Mouse (Mus musculus) heart, adult 8-10 months (tissue): Measurements from ENCODE around the gene Tubgcp5. TPM values are rescaled to one million over a fixed set of nuclear protein-coding genes. Genes with fewer than 3 reads are reported as not detected.

ENCODE experiments used
- DNase-seq: peaks from one replicate; pipeline ENCODE4 v3.0.0; 2022; ENCODE audit warnings: low spot score
- total RNA-seq, 4 experiments: library from RNA; stranded (reverse); gene quantifications; 2 replicates each; pipeline ENCODE4 v1.2.4; 2022

The Tubgcp5 gene
- total RNA-seq, 4 experiments from 2014 or later: 8.5 to 12.8 (median 10.5) TPM

DNA sequence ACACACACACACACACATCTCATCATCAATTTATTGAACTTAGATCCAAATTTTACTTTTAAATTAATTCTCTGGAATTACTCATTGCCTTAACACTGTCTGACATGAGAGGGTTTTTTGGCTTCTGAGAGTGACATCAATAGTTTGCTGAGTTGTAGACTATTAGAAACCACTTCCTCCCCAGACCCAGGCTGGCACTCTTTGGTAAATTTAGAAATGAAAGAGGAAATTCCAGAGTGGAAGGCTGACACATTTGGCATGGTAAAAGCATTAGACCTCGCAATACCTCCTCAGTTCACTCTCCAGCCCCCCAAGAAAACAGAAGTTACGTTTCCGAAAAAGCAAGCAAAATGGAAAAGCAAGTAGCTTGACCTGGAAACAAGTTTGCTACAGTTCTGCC, 58.8 kb downstream of the Tubgcp5 start:
- DNase-seq: peak; percentile 48

GRCm38 (mm10) chr7:55855597-55855996, 61.6 kb downstream of the Tubgcp5 start:
- DNase-seq: no peak

DNA sequence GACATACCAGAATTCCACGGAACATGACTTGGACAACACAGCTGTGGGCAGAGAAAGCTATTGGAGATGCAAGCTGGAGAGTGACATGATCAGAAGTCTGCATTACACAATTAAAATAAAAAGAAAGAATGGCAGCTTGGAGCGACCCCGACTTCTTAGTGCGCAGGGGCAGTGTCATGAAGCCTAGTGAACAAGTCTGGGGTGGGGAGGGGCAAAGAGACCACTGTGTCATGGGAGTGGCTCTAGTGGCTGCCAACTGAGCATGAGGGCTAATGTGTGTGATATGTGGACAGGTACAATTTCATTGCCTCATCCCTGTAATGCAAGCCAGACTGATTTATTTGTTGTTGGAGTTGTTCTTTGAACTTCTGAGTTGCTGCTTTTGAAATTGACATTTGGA, 62.8 kb downstream of the Tubgcp5 start:
- no peak for DNase-seq

GRCm38 (mm10) chr7:55857729-55858128, 63.8 kb downstream of the Tubgcp5 start:
- no peak for DNase-seq

- DNase-seq: no peak
These were observed 65.0 kb downstream of the Tubgcp5 start for GRCm38 (mm10) chr7:55858836-55859517.

- DNase-seq: no peak
These were observed 65.5 kb downstream of the Tubgcp5 start for GRCm38 (mm10) chr7:55859518-55859872.

- no peak for DNase-seq
These were observed 66.0 kb downstream of the Tubgcp5 start for GRCm38 (mm10) chr7:55859956-55860355.

DNA sequence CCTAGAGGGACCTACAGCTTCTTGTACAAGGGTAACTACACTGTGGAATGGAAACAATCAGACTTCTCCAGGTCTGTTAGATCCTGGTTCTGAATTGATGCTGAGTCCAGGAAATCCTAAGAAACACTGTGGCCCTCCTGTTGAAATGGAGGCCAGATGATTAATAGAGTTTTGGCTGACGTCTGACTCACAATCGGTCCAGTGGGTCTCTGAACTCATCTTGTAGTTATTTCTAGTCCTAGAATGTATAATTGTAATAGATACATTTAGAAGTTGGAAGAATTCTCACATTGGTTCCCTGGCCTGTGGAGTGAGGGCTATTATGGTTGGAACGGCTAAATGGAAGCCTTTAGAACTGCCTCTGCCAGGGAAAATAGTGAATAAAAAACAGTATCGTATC, 67.2 kb downstream of the Tubgcp5 start:
- no peak for DNase-seq

GRCm38 (mm10) chr7:55865044-55865443, 71.1 kb downstream of the Tubgcp5 start:
- no peak for DNase-seq

DNA sequence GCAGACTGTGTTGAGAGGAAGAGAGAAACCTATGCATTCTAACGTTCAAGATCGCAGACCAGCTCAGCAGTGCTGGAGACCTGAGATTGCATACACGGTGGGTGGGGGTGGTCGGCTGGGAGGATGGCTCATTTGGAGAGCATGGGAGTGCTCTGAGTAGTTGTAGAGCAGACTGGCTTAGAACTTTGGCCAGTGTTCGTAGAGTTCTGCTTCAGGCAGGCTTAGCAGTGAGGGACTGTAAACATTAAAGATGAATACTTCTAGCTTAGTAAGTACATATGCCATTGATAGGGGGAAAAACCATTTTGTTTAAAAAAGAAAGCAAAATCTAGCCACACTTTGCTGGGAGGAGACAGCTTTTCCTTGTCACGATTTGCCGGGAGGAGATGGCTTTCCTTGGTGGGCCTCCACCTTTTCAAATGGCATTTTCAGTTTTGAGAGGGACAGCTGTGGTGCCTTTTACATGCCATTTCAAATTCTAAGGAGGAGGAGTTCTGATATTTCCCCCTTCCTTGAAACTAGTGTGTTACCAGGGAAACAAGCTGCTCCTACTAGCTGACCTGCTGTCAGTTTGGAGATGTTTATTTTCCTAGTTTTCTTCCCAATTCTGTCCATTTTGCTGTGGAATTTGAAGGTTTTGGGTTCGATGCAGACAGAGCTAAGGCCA, 71.9 kb downstream of the Tubgcp5 start:
- DNase-seq: no peak

- no peak for DNase-seq
These were observed 74.3 kb downstream of the Tubgcp5 start for GRCm38 (mm10) chr7:55868247-55868646.

GRCm38 (mm10) chr7:55869220-55869619, 75.3 kb downstream of the Tubgcp5 start:
- no peak for DNase-seq

- no peak for DNase-seq
These were observed 76.5 kb downstream of the Tubgcp5 start for GRCm38 (mm10) chr7:55870340-55871020.

DNA sequence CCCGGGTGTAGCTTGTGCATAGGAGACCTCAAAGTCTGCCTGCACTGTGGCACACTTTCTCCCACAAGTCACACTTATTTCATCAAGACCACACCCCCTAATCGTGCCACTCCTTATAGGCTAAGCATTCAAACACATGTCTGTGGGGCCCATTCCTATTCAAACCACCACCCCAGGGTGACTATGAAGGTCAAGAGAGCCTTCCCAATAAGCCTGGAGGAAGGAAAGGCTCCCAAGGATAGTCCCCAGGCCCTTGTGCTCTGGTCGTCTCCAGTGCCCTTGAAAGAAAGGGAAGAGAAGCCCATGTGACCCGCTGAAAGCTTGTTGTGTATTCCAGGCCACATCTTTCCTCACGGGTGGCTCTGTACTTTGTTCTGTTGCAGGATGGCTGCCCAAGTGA, 77.5 kb downstream of the Tubgcp5 start:
- DNase-seq: no peak

- DNase-seq: no peak
These were observed 80.7 kb downstream of the Tubgcp5 start for GRCm38 (mm10) chr7:55874703-55875102.

- DNase-seq: peak; percentile 84
These were observed 83.8 kb downstream of the Tubgcp5 start for GRCm38 (mm10) chr7:55877721-55878120.

DNA sequence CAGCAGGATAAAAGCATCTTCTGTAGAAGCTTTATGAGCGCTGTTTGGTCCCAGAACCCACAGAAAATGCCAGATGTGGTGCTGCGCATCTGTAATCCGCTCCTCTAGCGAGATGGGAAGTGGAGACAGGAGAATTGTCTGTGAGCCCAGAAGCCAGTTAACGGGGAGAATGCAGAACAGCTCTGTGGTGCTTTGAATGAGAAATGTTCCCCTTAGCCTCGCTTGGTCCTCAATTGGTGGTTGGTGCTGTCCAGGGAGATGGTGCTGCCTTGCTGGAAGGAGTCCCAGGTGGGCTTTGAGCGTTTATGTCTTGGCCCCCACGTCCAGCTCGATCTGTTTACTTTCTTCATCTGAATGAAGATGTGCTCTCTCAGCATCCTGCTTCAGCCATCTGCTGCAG, 86.9 kb downstream of the Tubgcp5 start:
- DNase-seq: no peak

Other genes starting within 250 kb of the Tubgcp5 start
- gene Siglech, start 26.0 kb upstream of the Tubgcp5 start, total RNA-seq: under 1 TPM in 3 of 4 experiments, not detected in 1; 0.29 to 0.63 (median 0.46) TPM
- gene Cyfip1, start 47.6 kb downstream of the Tubgcp5 start, total RNA-seq: 10 to 100 TPM; 32.5 to 36.0 (median 34.7) TPM
- gene Nipa2, start 168.3 kb downstream of the Tubgcp5 start, total RNA-seq: 10 to 100 TPM; 31.8 to 36.3 (median 33.3) TPM
- gene Nipa1, start 225.8 kb downstream of the Tubgcp5 start, total RNA-seq: 1 to 10 TPM; 7.4 to 9.0 (median 7.8) TPM